Mouse (Mus musculus) heart, adult 2 months (tissue): ENCODE data around the gene Vegfa.

Experiments used
- CTCF ChIP-seq: fragments of 200-600 bp; IDR thresholded peaks from 2 replicates; pipeline ENCODE4 v1.8.1; 2022; ENCODE audit warnings: antibody characterized with exemption, mild to moderate bottlenecking, moderate library complexity
- EP300 ChIP-seq: fragments of 200-500 bp; IDR thresholded peaks from 2 replicates; pipeline ENCODE4 v1.6.1; 2011; ENCODE audit warnings: low read depth, low read length, control low read depth; ENCODE audit not compliant: insufficient read depth
- POLR2A ChIP-seq: fragments of 200-500 bp; IDR thresholded peaks from 2 replicates; pipeline ENCODE4 v1.6.1; 2011; ENCODE audit warnings: mild to moderate bottlenecking, low read depth, low read length, control low read depth; ENCODE audit not compliant: insufficient read depth

DNA sequence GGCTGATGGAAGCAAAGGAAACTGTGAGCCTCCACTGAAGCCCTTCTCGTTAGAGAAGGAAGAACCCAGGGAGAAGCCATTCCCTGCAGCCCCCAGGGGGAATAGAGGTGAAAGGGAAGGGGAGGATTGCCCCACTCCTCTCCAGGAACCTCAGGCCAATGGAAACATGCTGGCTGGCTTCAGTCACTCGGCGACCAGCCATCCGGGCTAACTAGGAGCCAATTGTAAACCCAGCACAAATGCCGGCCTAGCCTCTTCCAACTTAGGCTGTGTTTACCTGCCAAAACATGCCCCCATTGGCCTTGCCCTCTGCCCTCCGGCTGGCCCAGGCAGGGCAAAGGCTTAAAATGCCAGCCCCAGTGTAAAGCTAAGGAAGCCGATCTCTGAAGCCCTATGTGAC lies 24.1 kb upstream of the Vegfa start:
- TF ChIP-seq POLR2A: no peak
- TF ChIP-seq CTCF: no peak
- no peak for TF ChIP-seq EP300
